Mouse (Mus musculus): Measurements from ENCODE around the gene Ugt1a6a. TPM values are rescaled to one million over a fixed set of nuclear protein-coding genes. Genes with fewer than 3 reads are reported as not detected.

Gene Ugt1a6a
- polyA plus RNA-seq, 1 experiment from 2014 or later: 6.7 TPM

DNA sequence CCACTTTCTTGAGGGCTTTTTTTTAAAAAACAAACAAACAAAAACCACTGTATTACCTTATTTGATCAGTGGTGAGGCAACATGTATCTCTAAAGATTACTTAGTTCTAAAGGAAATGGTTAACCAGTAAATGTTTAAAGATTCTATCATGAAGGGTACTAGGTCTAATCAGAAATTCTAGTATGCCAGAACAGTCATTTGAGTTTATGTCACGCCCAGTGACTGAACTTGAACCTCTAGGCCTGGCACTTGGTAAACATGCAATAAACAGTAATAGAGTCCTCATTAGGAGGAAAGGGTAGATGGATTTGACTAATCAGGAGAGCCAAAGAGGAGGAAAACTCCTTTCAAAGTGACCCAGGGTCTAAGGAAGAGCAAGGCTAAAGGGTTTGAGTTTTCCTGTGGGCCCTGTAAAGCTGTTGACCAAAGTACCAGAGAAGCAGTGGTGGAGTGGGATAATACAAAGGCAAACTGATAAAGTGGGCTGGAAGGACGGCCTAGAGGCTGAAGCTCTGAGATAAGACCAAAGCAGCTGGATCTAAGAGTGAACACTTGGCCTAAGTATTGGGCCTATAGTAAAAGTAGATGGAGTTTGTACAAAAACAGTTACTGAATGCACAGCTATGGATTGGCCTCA lies 72.4 kb downstream of the Ugt1a6a start:
- no peak overlapping the region for H3K4me2 ChIP-seq (replicated peaks; ENCODE audit: low read depth, low read length)
- H3K4me1 ChIP-seq (ENCODE audit: insufficient read depth, low read length): peaks cover 9% of the 10 kb centered on the region; the same call in 1 of the 2 replicates
- H3K4me3 ChIP-seq (ENCODE audit: low read length): no peak overlapping the region
- H3K27me3 ChIP-seq (ENCODE audit: insufficient read depth, low read length): no peaks in the 10 kb centered on the region
- peaks cover 24% of the 10 kb centered on the region for H3K9me3 ChIP-seq (ENCODE audit: low read length)
- no peak for ATAC-seq (ENCODE audit: low FRiP score, low TSS enrichment)
- H3K36me3 ChIP-seq (ENCODE audit: insufficient read depth, low read length): no peaks in the 10 kb centered on the region
- no peak overlapping the region for H3K9ac ChIP-seq (replicated peaks; ENCODE audit: low read length)
- H3K27ac ChIP-seq (ENCODE audit: low read length): no peak overlapping the region
- 76% methylated on average over 2 of the region's 2 CpGs for WGBS

DNA sequence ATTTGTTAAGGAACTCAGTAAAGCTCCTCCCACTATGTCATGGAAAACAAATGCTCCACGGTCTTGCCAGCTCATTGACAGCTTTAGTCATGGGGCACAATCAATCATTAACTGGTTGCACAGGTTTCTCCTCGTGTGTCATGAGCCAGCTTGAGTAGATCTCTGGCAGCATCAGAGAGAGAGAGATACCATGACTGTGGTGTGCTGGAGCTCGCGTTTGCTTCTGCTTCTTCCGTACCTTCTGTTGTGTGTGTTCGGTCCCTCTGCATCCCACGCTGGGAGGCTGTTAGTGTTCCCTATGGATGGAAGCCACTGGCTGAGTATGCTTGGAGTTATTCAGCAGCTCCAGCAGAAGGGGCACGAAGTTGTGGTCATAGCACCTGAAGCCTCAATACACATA lies 77.2 kb downstream of the Ugt1a6a start, which contains the start of gene Ugt1a1:
Ugt1a1 (plus strand) TSS at position 148 of the 400 bp plus-strand sequence.
- Histone ChIP-seq H3K27me3 (ENCODE audit: insufficient read depth, low read length) (no peaks in the 10 kb centered on the region), H3K4me3 (ENCODE audit: low read length) (no peak within 1 kb of the TSS), H3K9ac (replicated peaks; ENCODE audit: low read length) (no peak within 1 kb of the TSS), H3K36me3 (ENCODE audit: insufficient read depth, low read length) (no peaks in the 10 kb centered on the region), H3K27ac (ENCODE audit: low read length) (no peak within 1 kb of the TSS), H3K4me1 (ENCODE audit: insufficient read depth, low read length) (no peaks in the 10 kb centered on the region), H3K9me3 (ENCODE audit: low read length) (peaks cover 53% of the 10 kb centered on the region), H3K4me2 (replicated peaks; ENCODE audit: low read depth, low read length) (no peak within 1 kb of the TSS)
- WGBS: 67% methylated on average over 8 of the region's 8 CpGs
- peak; percentile 25; the same call in 1 of the 2 replicates for ATAC-seq (ENCODE audit: low FRiP score, low TSS enrichment)

DNA sequence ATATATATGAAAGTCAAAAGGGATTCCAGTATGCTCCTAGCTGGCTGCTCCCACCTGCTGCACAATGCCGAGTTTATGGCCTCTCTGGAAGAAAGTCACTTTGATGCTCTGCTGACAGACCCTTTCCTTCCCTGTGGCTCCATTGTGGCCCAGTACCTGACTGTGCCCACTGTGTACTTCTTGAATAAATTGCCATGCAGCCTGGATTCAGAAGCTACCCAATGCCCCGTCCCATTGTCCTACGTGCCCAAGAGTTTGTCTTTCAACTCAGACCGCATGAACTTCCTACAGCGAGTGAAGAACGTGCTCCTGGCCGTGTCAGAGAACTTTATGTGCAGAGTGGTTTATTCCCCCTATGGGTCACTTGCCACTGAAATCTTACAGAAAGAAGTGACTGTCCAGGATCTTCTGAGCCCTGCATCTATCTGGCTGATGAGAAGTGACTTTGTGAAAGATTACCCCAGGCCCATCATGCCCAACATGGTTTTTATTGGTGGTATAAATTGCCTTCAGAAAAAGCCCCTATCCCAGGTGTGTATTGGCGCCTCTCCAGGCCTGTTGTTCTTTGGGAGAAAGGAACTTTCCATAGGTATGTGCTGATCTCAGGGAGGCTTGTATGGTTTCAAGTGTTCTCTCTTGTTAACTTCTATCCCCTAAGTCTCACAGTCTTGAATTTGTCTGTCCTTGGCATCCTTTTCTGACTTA lies 77.9 kb downstream of the Ugt1a6a start:
- no peak overlapping the region for H3K27ac ChIP-seq (ENCODE audit: low read length)
- no peak for ATAC-seq (ENCODE audit: low FRiP score, low TSS enrichment)
- H3K9ac ChIP-seq (replicated peaks; ENCODE audit: low read length): no peak overlapping the region
- no peaks in the 10 kb centered on the region for H3K27me3 ChIP-seq (ENCODE audit: insufficient read depth, low read length)
- no peak overlapping the region for H3K4me2 ChIP-seq (replicated peaks; ENCODE audit: low read depth, low read length)
- no peak overlapping the region for H3K4me3 ChIP-seq (ENCODE audit: low read length)
- no peaks in the 10 kb centered on the region for H3K36me3 ChIP-seq (ENCODE audit: insufficient read depth, low read length)
- WGBS: 62% methylated on average over 8 of the region's 8 CpGs
- peaks cover 60% of the 10 kb centered on the region for H3K9me3 ChIP-seq (ENCODE audit: low read length)
- H3K4me1 ChIP-seq (ENCODE audit: insufficient read depth, low read length): no peaks in the 10 kb centered on the region

DNA sequence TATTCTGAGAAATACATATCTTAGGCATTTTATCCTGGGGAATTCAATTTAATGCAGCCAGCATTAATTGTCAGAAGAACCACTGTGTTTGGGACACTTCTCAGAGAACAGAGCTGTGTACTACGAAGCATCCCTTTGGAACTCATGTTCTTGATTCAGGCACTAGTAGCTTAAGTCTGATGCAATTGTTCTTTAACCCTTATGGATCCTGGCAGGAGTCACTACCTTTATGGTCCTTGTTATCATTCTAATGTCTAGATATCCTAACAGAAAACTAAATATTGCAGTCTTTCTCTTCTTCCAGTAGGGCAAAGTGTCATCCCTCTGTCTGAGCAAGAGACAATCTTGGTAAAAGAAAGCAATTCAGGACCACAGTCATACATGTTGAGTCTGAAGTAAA lies 78.5 kb downstream of the Ugt1a6a start:
- no peaks in the 10 kb centered on the region for H3K36me3 ChIP-seq (ENCODE audit: insufficient read depth, low read length)
- no peaks in the 10 kb centered on the region for H3K27me3 ChIP-seq (ENCODE audit: insufficient read depth, low read length)
- ATAC-seq (ENCODE audit: low FRiP score, low TSS enrichment): no peak
- no peak overlapping the region for H3K4me3 ChIP-seq (ENCODE audit: low read length)
- H3K4me1 ChIP-seq (ENCODE audit: insufficient read depth, low read length): no peaks in the 10 kb centered on the region
- H3K9me3 ChIP-seq (ENCODE audit: low read length): peaks cover 63% of the 10 kb centered on the region
- WGBS: 85% methylated on average over 1 of the region's 1 CpGs
- no peak overlapping the region for H3K9ac ChIP-seq (replicated peaks; ENCODE audit: low read length)
- no peak overlapping the region for H3K4me2 ChIP-seq (replicated peaks; ENCODE audit: low read depth, low read length)
- no peak overlapping the region for H3K27ac ChIP-seq (ENCODE audit: low read length)

DNA sequence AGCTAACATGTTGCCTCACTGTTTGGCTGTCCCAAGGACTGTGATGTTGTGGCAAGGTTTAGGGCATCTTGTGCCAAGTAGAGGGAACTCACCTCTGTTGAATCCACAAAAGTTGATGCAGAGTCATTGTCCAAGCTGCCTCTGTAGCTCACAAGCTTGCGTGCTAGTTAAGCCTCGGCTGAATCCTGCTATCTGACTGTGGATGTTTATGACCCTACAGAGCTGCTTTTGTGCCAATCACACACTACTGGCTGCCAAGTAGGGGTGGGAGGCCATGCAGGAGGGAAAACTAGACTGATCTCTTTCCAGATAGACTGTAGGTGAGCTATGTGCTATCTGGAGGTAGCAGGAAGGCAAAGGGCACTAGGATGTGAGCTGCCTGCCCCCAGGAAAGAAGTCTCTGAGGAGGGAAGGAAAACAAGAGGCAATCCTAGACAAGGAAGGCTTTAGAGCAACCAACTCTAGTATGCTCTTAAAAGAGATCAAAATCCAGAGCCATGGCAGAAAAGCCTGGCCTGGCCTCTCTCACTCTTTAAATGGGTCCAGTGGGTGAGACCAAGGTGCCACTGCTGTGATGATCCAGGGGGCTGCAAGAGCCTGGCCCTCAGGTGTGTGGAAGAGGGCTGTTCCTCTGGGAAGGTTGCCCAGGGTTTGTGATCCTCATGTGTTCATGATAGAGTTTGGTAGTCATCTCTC lies 79.3 kb downstream of the Ugt1a6a start:
- Histone ChIP-seq H3K4me2 (replicated peaks; ENCODE audit: low read depth, low read length) (no peak overlapping the region), H3K4me3 (ENCODE audit: low read length) (no peak overlapping the region), H3K36me3 (ENCODE audit: insufficient read depth, low read length) (no peaks in the 10 kb centered on the region), H3K27ac (ENCODE audit: low read length) (no peak overlapping the region), H3K9me3 (ENCODE audit: low read length) (peaks cover 63% of the 10 kb centered on the region), H3K4me1 (ENCODE audit: insufficient read depth, low read length) (no peaks in the 10 kb centered on the region), H3K27me3 (ENCODE audit: insufficient read depth, low read length) (no peaks in the 10 kb centered on the region), H3K9ac (replicated peaks; ENCODE audit: low read length) (no peak overlapping the region)
- 0 out of 2 replicates have a peak, but pooled peaks have one; percentile 5 for ATAC-seq (ENCODE audit: low FRiP score, low TSS enrichment)
- 74% methylated on average over 2 of the region's 2 CpGs for WGBS

DNA sequence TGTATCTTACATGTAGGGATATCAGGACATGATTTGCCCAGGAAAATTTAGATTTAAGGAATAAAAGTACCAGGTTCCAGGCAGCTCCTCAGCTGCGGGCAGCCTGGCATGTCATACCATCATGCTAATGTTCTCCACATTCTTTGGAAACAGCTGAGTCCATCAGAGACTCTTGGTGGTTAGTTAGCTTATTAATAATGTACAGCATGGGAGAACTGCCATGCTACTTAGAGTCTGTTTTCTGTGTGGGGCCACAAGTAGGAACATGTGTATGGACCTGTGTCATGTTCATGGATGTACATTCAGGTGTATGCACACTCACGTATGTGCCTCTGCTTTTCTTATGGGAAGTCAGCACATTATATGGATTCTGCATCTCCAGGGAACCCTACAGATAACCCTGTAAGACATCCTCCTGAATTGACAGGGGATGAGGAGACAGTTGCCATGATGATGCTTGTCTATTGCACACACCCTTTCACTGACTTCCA lies 79.9 kb downstream of the Ugt1a6a start:
- H3K36me3 ChIP-seq (ENCODE audit: insufficient read depth, low read length): no peaks in the 10 kb centered on the region
- H3K4me2 ChIP-seq (replicated peaks; ENCODE audit: low read depth, low read length): no peak overlapping the region
- H3K9me3 ChIP-seq (ENCODE audit: low read length): peaks cover 63% of the 10 kb centered on the region
- ATAC-seq (ENCODE audit: low FRiP score, low TSS enrichment): no peak
- H3K4me1 ChIP-seq (ENCODE audit: insufficient read depth, low read length): no peaks in the 10 kb centered on the region
- 77% methylated on average over 2 of the region's 2 CpGs for WGBS
- H3K27ac ChIP-seq (ENCODE audit: low read length): no peak overlapping the region
- H3K27me3 ChIP-seq (ENCODE audit: insufficient read depth, low read length): no peaks in the 10 kb centered on the region
- H3K9ac ChIP-seq (replicated peaks; ENCODE audit: low read length): no peak overlapping the region
- no peak overlapping the region for H3K4me3 ChIP-seq (ENCODE audit: low read length)

DNA sequence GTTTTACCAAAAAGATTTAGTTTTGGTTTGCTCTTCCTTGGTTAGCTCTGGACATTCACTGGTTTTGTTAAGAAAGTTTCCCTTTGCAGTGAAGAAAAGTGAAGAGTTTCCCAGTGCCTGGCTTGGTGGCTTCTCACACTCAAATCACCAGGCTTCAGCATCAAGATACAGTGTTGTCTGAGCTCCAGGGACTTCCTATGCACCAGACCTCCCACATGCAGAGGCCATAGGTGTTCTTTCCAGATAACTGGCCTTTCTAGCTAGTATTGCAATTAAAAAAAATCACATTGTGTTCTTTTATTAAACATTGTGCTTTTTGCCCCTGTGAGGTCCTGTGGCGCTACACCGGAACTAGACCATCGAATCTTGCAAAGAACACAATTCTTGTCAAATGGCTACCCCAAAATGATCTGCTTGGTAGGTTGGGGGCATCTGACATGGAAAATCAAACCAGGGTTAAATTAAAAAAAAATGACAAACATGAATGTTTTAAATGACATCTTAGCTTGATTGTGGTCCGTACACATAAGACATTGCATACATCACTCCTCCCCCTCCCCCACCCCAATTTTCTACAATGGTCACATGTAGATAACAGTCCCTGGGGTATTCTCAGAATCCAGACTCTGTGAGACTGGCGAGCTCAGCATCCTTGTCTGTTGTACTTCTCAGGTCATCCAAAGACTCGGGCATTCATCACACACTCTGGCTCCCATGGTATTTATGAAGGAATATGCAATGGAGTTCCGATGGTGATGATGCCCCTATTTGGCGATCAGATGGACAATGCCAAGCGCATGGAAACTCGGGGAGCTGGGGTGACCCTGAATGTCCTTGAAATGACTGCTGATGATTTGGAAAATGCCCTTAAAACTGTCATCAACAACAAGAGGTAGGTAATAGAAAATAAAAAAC lies 81.1 kb downstream of the Ugt1a6a start:
- H3K9me3 ChIP-seq (ENCODE audit: low read length): peaks cover 61% of the 10 kb centered on the region
- ATAC-seq (ENCODE audit: low FRiP score, low TSS enrichment): no peak
- H3K9ac ChIP-seq (replicated peaks; ENCODE audit: low read length): no peak overlapping the region
- no peak overlapping the region for H3K27ac ChIP-seq (ENCODE audit: low read length)
- no peak overlapping the region for H3K4me3 ChIP-seq (ENCODE audit: low read length)
- H3K27me3 ChIP-seq (ENCODE audit: insufficient read depth, low read length): no peaks in the 10 kb centered on the region
- H3K4me1 ChIP-seq (ENCODE audit: insufficient read depth, low read length): no peaks in the 10 kb centered on the region
- no peak overlapping the region for H3K4me2 ChIP-seq (replicated peaks; ENCODE audit: low read depth, low read length)
- H3K36me3 ChIP-seq (ENCODE audit: insufficient read depth, low read length): no peaks in the 10 kb centered on the region
- WGBS: 73% methylated on average over 10 of the region's 10 CpGs

DNA sequence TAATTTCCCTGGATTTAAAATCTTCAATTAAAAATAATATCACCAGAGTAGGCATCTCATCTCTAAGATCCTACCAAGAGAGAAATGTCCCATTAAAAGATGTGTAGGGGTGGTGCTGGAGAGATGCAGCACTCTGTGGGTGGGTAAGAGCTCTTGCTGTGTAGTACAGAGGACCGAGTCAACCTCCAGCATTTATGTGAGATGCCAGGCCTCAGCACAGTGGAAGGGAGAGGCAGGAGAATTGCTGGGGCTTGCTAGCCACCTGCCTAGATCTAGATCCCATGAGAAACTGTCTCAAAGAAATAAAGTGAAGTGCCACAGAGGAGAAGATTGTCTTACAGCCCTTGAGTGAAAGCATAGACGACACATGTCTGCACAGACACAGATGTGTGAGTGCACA lies 81.9 kb downstream of the Ugt1a6a start:
- Histone ChIP-seq H3K27me3 (ENCODE audit: insufficient read depth, low read length) (no peaks in the 10 kb centered on the region), H3K9me3 (ENCODE audit: low read length) (peaks cover 57% of the 10 kb centered on the region), H3K4me2 (replicated peaks; ENCODE audit: low read depth, low read length) (no peak overlapping the region), H3K27ac (ENCODE audit: low read length) (no peak overlapping the region), H3K9ac (replicated peaks; ENCODE audit: low read length) (no peak overlapping the region), H3K4me1 (ENCODE audit: insufficient read depth, low read length) (no peaks in the 10 kb centered on the region), H3K4me3 (ENCODE audit: low read length) (no peak overlapping the region), H3K36me3 (ENCODE audit: insufficient read depth, low read length) (no peaks in the 10 kb centered on the region)
- WGBS: 50% methylated on average over 2 of the region's 2 CpGs
- peak; percentile 3; the same call in 1 of the 2 replicates for ATAC-seq (ENCODE audit: low FRiP score, low TSS enrichment)

DNA sequence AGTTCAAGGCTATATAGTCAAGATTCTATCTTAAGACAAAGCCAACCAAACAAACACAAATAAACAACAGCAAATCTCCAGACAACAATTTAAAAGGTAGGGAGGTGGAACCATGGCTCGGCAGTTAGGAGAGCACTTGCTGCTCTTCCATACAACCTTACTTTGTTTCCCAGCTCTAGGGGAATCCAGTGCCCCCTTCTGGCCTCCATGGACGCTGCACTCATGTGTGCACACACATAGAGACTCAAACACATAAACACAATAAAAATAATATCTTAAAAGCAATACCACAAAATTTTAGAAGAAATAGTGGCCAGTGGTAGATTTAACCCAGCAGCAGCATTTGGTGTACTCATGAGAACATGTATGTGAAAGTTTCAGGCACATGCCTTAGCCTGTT lies 82.5 kb downstream of the Ugt1a6a start:
- no peak overlapping the region for H3K4me2 ChIP-seq (replicated peaks; ENCODE audit: low read depth, low read length)
- no peaks in the 10 kb centered on the region for H3K27me3 ChIP-seq (ENCODE audit: insufficient read depth, low read length)
- ATAC-seq (ENCODE audit: low FRiP score, low TSS enrichment): no peak
- no peaks in the 10 kb centered on the region for H3K4me1 ChIP-seq (ENCODE audit: insufficient read depth, low read length)
- H3K36me3 ChIP-seq (ENCODE audit: insufficient read depth, low read length): no peaks in the 10 kb centered on the region
- peaks cover 52% of the 10 kb centered on the region for H3K9me3 ChIP-seq (ENCODE audit: low read length)
- 65% methylated on average over 2 of the region's 2 CpGs for WGBS
- no peak overlapping the region for H3K27ac ChIP-seq (ENCODE audit: low read length)
- H3K4me3 ChIP-seq (ENCODE audit: low read length): no peak overlapping the region
- no peak overlapping the region for H3K9ac ChIP-seq (replicated peaks; ENCODE audit: low read length)
